Mouse (Mus musculus) limb, embryonic 12.5 days (tissue): ENCODE measurements at regions not wholly inside any gene's neighbourhood (a gene's known extent, or its start where the extent isn't known, plus 50 kb on each side); places are given as distances from the start of the nearest gene placed in this dataset.
"Not testable (repeated sequence)": the region's sequence is repeated elsewhere in the genome, so short reads cannot be mapped to it uniquely, and the experiment has no call there.

ENCODE experiments used
- ATAC-seq: fragments of 200-750 bp; cut with Nextera tagmentation; 2 replicates; pipeline ENCODE4 v1.8.0; 2017; ENCODE audit warnings: low read depth, moderate TSS enrichment; ENCODE audit not compliant: insufficient number of reproducible peaks, insufficient read depth, low FRiP score, low TSS enrichment
- H3K27ac ChIP-seq: fragments of 300-500 bp; sonication (generic); 2 replicates; pipeline ENCODE4 v1.5.1; 2016; ENCODE audit warnings: mild to moderate bottlenecking, moderate library complexity
- H3K27me3 ChIP-seq: fragments of 300-500 bp; sonication (generic); 2 replicates; pipeline ENCODE4 v1.6.1; 2016; ENCODE audit warnings: mild to moderate bottlenecking, moderate library complexity
- H3K36me3 ChIP-seq: fragments of 300-500 bp; sonication (generic); 2 replicates; pipeline ENCODE4 v1.6.1; 2016; ENCODE audit warnings: mild to moderate bottlenecking, moderate library complexity
- H3K4me1 ChIP-seq: fragments of 300-500 bp; sonication (generic); replicated peaks from 2 replicates; pipeline ENCODE4 v1.6.1; 2016
- H3K4me2 ChIP-seq: fragments of 300-500 bp; sonication (generic); 2 replicates; pipeline ENCODE4 v1.6.1; 2016; ENCODE audit warnings: mild to moderate bottlenecking, moderate library complexity
- H3K4me3 ChIP-seq: fragments of 300-500 bp; sonication (generic); replicated peaks from 2 replicates; pipeline ENCODE4 v1.5.1; 2016; ENCODE audit warnings: mild to moderate bottlenecking
- H3K9ac ChIP-seq: fragments of 300-500 bp; sonication (generic); replicated peaks from 2 replicates; pipeline ENCODE4 v1.6.1; 2016; ENCODE audit warnings: mild to moderate bottlenecking, moderate library complexity
- H3K9me3 ChIP-seq: fragments of 300-500 bp; sonication (generic); 2 replicates; pipeline ENCODE4 v1.6.1; 2016; ENCODE audit warnings: mild to moderate bottlenecking, moderate library complexity
- WGBS: fragments of 180-500 bp; shearing (Covaris S2); methylation state at CpG from one replicate; pipeline ENCODE4 v1.1.7; 2016; 5-methylcytosine and 5-hydroxymethylcytosine counted together

GRCm38 (mm10) chr12:18606126-18606525, 91.8 kb downstream of the 5730507C01Rik start:
- H3K4me2 ChIP-seq: not testable (repeated sequence)

GRCm38 (mm10) chr12:18609835-18610234, 95.5 kb downstream of the 5730507C01Rik start:
- ATAC-seq: peak; percentile 94
- no peaks in the 10 kb centered on the region for H3K36me3 ChIP-seq
- H3K9ac ChIP-seq: peak overlapping the region; percentile 77
- peaks cover 8% of the 10 kb centered on the region for H3K9me3 ChIP-seq
- no peaks in the 10 kb centered on the region for H3K4me1 ChIP-seq
- peak overlapping the region; percentile 54 for H3K4me2 ChIP-seq
- H3K27ac ChIP-seq: peak overlapping the region; percentile 91
- 1% methylated on average over 38 of the region's 38 CpGs for WGBS
- H3K4me3 ChIP-seq: peak overlapping the region; percentile 60
- H3K27me3 ChIP-seq: no peaks in the 10 kb centered on the region

More at GRCm38 (mm10) chr12:18606126-18606525, 91.8 kb downstream of the 5730507C01Rik start:
- not testable (repeated sequence) for H3K4me1 ChIP-seq, ATAC-seq, H3K36me3 ChIP-seq, H3K27ac ChIP-seq, H3K27me3 ChIP-seq, H3K4me3 ChIP-seq, H3K9ac ChIP-seq, H3K9me3 ChIP-seq

GRCm38 (mm10) chr12:18610581-18610980, 96.3 kb downstream of the 5730507C01Rik start:
- H3K9me3 ChIP-seq: peaks cover 10% of the 10 kb centered on the region
- not testable (repeated sequence) for H3K4me1 ChIP-seq, H3K36me3 ChIP-seq, H3K27me3 ChIP-seq, ATAC-seq
- WGBS: under 1% methylated on average over 24 of the region's 24 CpGs
- H3K27ac ChIP-seq: peak overlapping the region; percentile 91; the same call in 1 of the 2 replicates
- H3K4me2 ChIP-seq: peak overlapping the region; percentile 54
- peak overlapping the region; percentile 60 for H3K4me3 ChIP-seq
- peak overlapping the region; percentile 77 for H3K9ac ChIP-seq
